Mouse (Mus musculus) neural tube, embryonic 10.5 days (tissue): Measurements from ENCODE around the gene Rgs7.

Experiments used
- DNase-seq: peaks from one replicate; pipeline ENCODE4 v3.0.0-alpha.2; 2017; ENCODE audit warnings: low spot score; ENCODE audit errors: extremely low spot score

Rgs7 gene

DNA sequence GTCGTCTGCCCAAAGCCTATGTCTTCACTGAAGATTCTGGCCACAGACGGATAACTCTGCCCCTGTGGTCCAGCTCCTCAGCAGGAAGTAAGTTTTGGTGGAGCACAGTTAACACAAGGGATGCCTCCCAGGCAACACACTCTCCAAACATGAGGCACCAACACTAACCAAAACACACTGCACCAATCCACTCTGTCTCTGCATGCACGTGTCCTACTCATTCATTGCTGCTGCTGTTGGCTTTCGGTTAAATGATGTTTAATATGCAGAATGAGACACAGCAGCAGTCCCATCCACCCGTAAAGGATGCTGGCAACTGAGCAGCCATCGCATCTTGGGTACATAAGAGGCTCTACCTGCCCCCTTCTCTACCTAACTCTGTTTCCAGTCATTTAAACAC lies 59.2 kb downstream of the Rgs7 start:
- DNase-seq = no peak

DNA sequence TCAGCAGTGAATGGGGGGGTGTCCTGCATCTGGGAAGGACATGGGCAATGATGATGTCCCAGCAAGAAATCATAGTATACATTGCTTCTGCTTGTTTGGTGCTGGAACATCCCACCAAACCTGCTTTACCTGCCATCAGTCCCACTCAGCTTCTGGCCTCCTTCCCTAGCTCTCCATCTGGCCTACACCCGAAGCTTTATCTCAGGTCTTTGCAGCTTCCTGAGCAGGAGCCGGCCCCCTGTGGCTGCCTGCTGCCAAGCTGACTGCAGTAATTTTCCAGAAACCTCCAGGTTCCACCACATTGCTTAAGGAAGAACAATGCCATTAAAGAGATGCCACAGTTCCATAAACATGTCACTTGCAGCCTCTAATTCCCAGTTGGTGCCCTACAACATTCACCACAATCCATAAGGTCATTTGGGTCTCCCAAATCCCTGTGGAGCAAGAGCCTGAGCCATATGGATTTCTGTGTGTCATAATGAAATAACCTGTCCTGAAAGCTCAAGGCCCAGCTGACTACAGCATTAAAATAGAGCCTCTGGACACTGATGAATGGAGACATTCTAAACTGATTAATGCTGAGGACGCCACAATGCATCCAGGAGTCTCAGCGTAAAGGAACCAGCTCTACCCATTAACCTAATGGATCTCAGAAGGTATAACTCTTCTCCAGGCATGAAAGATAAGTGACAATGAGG lies 60.8 kb downstream of the Rgs7 start:
- DNase-seq = no peak

DNA sequence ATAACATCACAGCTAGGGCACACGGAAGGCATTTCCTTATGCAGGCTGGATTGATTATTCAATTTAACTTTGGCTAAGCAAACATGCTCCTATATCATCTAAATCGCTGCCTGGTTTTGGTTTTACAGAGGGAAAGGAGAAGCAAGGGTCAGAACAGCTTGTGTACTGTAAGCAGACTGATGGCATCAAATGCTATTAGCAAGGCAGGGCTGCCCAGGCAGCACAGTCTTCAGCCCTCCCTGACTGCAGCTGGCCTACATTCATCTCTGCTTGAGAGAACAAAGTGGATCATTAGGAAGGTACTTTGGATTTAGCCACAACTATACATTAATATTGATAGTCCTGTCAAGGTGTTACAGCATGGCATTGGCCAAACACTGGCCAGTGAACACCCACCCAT lies 65.2 kb downstream of the Rgs7 start:
- no peak for DNase-seq

DNA sequence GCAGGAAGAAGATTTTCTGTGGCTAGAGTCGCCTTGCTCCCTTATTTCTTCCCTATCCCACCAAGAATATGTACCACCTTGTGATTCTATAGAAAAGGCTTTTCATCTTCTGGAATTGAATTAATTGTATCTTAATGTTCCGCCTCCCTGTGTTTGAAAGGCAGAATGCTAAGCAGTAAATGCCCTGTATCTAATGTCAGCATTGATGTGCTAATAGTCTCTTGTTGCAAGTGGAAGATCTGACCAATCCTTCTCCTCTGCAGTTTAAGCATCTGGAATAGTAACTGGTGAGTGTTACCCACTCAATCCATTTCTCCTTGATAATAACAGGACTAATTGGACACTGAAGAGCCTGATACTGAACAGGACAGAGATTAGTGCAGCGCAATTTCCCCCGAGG lies 65.9 kb downstream of the Rgs7 start:
- DNase-seq = no peak

DNA sequence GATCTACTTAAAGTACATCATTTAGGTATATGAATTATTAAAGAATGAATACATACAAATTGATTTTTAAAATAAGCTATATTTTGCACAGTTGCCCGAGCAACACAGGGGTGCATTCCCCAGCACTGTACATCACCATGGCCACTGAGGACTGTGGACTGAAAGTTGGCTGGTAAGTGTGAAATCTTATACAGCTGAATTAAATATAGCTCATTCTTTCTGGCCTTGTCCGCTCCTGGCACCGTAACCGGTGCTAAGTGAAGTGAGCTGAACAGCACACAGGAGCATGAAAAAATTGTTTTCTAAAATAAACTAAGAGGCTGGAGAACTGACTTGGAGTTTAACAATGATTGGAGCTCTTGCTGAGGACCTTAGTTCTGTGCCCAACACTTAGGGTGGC lies 71.4 kb downstream of the Rgs7 start:
- no peak for DNase-seq

DNA sequence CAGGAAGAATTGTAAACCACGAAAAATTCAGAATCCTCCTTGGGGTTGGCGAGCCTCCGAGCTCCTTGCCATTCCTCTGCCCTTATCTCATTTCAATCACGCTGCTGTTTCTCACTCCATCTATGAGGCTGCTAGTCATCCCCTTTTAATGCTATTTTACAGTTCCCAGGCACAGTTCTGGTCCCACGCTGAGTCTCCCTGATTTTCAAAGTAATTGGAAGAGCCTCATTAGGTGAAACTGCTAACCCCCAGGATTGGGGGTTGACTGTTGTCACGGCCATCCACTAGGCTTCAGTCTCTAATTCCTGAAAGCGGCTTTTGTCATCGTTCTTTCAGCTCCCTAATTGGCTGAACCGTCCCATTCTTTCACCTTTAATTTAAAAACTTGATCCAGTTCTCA lies 76.6 kb downstream of the Rgs7 start:
- no peak for DNase-seq

DNA sequence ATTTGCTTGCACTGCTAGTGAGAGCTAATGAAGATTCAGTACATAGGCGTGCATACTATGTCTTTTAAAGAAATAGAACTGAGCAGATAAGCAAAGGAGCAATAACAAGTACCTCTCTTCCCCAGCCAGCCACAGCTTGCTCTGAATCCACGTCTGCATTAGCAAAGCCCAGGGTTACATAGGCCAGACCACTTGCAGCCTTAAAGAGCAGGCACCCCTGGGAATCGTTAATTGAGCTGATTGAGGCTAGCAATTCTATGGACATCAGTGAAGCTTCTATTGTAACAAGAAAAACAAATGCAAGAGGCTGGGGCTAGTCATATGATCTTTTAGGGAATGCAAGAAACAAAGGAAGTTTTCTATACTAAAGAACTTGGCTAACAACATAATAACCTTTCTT lies 81.9 kb downstream of the Rgs7 start:
- no peak for DNase-seq

DNA sequence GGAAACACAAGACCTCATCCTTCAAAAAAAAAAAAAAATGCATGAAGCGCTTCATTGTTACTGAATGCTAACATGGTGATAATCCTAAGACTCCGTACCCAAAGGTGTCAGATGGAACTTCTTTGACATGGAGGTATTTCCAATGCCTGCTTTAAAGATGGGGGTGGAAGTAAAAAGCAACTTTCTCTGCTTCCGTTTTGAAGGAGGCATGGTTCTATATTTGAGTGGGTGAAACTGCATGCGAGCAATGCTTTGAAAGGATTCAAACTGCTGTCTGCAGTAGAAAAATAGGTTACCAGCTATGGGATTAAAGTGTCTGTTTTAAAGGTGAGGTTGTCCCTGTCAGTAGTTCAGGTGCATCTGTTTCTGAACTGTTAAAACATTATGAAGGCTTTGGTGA lies 100.4 kb downstream of the Rgs7 start:
- no peak for DNase-seq

DNA sequence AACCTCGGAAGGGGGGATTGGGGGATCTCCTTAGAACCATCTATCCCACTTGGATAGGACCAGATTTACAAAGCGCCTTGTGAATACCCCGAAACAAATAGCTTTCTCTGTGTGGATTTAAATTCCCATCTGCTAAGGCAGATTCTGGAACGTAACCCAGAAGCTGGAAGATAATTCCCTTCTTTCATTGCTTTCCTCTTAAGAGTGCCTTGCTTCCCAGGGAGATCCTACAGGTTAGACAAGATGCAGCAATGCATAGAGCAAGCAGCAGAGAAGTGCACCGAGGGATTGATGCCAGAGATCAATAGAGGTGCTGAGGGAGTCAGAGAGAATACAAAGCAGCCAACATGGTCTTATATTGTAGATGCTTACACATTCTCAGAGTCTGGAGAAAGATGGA lies 103.0 kb downstream of the Rgs7 start:
- no peak for DNase-seq

DNA sequence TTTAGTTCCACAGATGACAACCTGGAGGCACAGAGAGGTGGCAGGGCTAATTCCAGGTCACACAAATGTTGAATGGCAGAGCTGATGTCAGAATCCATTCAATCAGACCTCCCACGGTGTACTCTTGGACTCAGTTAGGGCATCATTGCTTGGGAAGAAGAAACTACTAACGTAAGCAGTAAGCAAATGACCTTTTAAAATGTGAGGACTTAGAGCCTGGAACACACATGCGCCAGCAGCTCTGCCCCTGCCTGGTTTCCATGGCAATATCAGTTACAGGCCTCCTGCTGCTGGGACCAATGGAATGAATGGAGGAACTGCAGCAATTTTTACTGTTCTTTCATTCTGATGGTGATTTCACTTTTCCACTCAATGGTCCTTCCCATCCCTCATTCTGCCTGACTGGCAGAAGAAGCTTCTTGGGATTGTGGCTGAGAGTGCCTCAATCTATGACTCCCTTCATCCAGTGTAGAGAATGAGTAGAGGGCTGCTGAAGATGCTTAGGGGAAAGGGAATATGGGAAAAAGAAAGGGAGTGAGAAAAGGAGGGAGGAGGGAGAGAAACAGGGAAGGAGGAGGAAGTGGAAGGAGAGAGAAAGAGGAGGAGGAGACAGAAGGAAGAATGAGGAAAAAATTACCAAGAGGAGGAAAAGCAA lies 106.6 kb downstream of the Rgs7 start:
- peak; percentile 23 for DNase-seq

DNA sequence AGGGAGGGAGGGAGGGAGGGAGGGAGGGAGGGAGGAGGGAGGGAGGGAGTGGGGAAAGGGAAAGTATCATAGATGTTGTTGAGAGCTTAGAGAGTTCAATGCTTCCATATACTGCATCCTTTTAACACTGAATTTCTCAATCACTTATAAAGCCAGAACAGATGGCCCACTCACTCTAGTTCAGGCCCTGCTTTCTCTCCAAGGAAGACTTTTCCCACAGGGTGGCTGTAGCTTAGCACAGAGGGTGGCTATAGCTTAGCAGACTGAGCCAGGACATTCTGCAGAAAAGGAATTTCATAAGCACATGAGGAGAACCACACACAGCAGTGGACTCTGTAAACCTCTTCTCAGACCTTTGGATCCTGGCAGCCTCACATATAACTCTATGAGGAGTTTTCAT lies 119.7 kb downstream of the Rgs7 start:
- no peak for DNase-seq

DNA sequence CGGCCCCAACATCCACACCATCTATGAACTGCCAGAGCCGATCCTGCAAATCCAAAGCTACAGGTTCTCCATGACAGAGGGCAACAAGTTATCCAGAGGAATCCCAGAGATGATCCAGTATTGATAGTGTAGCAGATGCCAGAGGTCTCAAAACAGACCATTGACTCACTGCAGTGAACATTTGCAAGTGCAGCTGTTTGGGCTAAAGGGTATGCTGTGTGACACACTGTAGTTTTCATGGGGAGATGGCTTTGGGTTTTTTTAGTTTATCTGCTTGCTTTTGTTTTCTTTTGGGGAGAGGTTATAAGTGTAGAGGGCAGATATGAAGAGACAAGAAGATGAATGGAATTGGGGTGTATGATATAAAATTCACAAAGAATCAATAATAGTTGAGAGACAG lies 124.2 kb downstream of the Rgs7 start:
- DNase-seq = no peak

DNA sequence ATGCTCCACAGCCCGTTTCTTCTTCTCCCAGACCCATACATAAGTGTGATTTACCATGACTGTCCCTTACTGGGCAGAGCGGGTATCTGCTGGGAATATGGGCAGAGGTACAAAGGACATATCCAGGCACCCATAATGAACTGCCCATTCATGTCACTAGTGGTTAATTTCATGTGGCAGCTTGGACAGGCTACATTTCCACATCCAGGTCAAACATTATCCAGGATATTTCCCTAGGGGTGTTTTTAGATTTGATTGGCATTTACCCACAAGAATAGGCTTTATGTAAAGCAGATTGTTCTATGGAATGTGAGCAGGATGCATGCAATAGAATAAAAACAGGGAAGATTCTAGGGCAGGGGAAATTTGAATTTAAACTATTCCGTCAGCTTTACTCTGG lies 128.7 kb downstream of the Rgs7 start:
- no peak for DNase-seq

DNA sequence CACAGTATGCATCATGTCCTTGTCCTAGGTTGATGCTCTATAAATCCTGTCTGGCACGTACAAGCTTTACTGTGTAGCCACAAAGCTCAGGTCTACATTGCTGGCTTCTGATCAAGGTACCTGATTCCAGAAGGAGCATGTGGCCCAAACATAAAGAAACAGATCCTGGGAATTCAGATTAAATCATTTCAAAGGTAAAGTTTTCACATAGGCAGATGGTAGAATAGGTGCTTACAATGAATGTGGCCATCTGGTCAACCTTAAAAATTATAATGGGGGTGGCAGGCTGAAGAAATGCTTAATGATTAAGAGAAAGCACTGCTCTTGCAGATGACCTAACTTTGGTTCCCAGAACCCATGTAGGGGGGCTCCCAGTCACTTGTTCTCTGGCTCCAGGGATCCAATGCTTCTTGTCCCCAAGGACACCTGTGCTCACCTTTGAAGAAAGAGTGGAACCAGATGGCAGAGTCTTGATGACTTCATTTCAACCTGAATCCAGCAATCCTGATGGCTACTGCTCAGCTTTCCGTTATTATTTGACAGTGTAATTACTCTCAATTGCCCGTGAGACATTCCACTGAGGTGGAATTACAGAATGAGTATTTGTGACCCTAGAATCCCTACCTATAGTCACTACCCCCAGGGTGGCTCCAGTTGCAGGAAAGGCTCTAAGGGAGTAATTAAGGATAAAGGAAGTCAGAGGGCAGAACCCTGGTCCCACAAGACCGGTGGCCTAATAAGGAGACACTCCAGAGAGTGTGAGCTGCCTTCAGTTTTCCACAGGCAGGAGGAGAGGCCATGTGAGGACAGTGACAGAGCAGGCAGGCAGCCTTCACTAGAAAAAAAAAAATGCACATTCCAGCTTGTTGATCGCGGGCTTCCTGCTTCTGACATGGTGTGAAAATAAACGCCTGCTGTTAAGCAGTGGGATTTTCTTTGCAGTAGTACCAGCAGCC lies 132.6 kb downstream of the Rgs7 start:
- DNase-seq = no peak

DNA sequence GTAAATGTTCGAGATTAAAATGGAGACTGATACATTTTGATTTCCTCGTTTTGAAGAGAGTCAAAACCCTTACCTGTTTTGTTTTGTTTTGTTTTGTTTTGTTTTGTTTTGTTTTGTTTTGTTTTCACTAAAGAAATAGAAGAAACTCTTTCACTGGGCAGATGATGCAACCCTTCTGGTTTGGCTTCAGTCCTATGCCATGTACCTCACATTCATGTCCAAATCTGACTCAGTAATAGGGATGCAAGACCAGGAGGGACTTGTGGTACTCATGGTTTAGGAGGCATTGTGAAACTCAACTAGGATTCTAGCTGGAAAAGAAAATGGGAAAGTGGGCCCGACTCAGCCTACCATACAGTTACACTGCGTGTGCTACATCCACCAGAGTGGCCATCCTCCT lies 139.4 kb downstream of the Rgs7 start:
- DNase-seq = no peak

DNA sequence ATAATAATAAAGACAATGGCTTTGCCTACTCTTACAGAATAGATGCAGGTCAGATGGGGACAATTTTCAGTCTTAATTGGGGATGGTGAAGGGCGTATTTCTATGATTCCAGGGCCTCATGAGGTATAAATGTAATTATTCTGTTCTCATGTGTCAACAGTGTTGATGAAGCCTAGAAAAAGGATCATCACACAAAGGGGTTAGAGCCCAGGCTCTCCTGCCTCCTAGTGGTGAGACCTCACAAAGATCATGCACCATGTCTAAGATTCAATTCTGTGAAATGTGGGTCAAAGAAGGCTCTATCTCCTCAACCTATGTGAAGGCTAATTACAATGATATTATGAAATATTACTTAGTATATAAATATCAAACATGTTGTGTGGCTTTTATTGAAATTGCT lies 146.1 kb downstream of the Rgs7 start:
- DNase-seq = no peak

DNA sequence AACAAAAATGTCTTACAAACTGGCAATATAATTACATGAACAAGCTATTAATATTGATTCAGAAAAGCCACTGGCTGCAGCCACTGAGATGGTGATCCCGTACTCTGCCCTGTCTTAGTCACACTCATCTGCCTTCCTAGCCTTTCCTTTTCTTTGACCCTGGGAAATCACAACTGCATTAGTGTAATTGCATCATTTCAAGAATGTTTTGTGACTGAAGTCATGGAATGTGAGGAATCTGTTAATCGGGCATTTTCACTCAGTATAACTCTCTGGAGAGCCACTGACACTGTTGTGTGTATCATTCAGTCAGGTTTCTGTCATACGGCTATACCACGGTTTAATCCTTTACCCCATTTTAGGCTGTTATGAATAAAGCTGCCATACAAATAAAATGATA lies 156.1 kb downstream of the Rgs7 start:
- DNase-seq = no peak

DNA sequence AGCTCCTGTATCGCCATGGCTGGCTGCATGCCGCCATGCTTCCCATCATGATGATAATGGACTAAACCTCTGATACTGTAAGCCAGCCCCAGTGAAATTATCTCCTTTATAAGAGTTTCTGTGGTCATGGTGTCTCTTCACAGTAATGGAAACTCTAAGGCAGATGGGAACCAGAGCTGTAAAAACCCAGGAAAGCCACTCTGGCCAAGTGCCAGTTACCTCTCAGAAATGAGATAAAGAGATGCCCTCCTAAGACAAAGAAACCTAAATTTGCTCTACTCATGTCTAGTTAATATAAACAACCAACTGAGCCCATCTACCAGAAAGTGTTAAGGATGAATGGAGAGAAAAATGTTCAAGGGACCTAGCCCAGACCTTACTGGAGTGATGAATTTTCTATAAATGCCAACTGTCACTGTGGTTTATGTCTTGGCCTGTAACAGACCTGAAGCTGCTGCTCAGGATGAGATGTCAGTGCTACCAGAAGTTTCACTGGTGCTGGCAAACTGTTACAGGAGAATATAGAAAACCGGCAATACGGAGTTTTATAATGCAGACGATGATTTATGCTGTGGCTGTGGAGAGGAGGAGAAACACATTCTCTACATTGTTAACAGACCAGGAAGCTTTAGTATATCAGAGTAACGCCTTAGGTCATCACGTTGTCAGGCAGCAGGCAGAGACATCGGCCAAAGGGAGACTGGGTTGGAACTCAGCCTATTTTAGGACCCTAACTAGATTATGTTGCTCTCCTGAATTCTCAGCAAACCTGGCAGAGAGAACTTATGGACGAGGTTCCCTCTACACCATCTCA lies 159.1 kb downstream of the Rgs7 start:
- no peak for DNase-seq

DNA sequence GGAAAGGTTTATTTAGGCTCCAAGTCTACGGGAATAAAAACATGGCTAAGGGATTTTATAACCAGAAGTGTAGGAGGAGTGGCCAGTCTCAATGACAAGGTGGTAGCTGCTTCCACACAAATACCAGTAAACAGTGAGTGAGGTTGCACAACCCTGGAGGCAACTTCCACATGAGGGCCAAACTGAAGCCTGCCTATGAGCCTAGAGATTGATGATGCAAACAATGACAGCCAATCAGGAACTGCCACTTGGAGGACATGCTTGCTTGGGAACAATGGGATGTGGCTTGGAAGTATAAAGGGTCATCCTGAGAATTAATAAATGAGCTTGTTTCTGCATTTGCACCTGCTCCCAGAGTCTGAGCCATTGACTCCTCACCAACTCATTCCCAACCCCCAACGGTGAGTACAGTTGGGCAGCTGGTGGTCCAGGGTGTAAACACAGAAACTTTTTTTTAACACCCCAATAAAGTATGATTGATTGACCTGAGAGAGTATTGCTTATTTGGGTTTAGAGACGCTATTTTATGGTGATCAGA lies 162.3 kb downstream of the Rgs7 start:
- no peak for DNase-seq

DNA sequence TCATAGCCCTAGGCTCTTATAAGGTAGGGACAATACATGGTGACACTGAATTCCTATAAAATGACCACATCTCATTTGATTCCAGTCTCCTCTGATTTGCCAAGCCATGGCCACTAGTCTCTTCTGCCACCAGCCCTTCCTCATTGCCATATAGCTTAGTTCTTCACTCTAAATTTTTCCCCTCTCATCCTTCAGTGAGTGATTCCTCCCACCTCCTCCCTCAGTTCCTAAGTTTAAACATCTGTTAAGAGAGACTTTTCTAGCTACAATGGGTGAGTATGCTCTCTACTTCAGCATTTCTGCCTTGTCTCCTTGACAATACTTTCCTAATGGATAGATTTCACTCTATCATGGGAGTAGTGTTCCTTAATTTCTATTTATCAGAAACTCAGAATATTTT lies 169.5 kb downstream of the Rgs7 start:
- no peak for DNase-seq

DNA sequence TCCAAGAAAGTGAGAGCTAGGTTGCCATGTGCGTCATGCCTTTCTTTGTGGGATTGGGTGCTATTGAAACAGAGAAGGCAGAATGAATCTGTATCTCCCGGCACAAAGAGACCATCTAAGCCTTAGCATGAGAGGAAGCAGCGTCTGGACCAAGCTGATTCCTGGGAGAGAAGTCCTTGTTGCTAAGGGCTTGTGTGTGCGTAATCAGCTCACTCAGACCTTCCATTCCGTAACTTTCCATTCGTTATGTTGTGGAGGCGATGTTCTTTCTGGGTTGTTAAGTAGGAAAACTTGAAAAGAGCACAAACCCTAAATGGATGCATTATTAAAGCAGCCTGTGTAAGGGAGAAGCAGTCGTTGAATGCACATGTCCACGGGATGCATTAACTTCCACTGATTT lies 173.1 kb downstream of the Rgs7 start:
- no peak for DNase-seq
